Mouse (Mus musculus): ENCODE results near the gene Nup205.

Gene Nup205

GRCm38 (mm10) chr6:35251807-35252476, 74.7 kb downstream of the Nup205 start:
- no peak for DNase-seq (ENCODE audit: low spot score)

- peak; percentile 91 for DNase-seq (ENCODE audit: low spot score)
These were observed 75.5 kb downstream of the Nup205 start for GRCm38 (mm10) chr6:35252477-35253346.

GRCm38 (mm10) chr6:35253474-35253873, 76.3 kb downstream of the Nup205 start:
- DNase-seq (ENCODE audit: low spot score): no peak

GRCm38 (mm10) chr6:35254136-35254904, 77.1 kb downstream of the Nup205 start:
- no peak for DNase-seq (ENCODE audit: low spot score)

GRCm38 (mm10) chr6:35255017-35255416, 77.8 kb downstream of the Nup205 start:
- DNase-seq (ENCODE audit: low spot score): no peak

GRCm38 (mm10) chr6:35256691-35257090, 79.5 kb downstream of the Nup205 start:
- no peak for DNase-seq (ENCODE audit: low spot score)

GRCm38 (mm10) chr6:35257626-35258190, 80.5 kb downstream of the Nup205 start:
- no peak for DNase-seq (ENCODE audit: low spot score)

- DNase-seq (ENCODE audit: low spot score): no peak
These were observed 81.7 kb downstream of the Nup205 start for GRCm38 (mm10) chr6:35258922-35259321.

- no peak for DNase-seq (ENCODE audit: low spot score)
These were observed 82.3 kb downstream of the Nup205 start for GRCm38 (mm10) chr6:35259526-35259925.

GRCm38 (mm10) chr6:35260531-35260930, 83.3 kb downstream of the Nup205 start:
- no peak for DNase-seq (ENCODE audit: low spot score)

GRCm38 (mm10) chr6:35265580-35266278, 88.5 kb downstream of the Nup205 start:
- no peak for DNase-seq (ENCODE audit: low spot score)

GRCm38 (mm10) chr6:35268711-35269110, 91.5 kb downstream of the Nup205 start:
- DNase-seq (ENCODE audit: low spot score): no peak

GRCm38 (mm10) chr6:35269643-35270042, 92.4 kb downstream of the Nup205 start:
- DNase-seq (ENCODE audit: low spot score): no peak

GRCm38 (mm10) chr6:35271094-35271855, 94.1 kb downstream of the Nup205 start:
- DNase-seq (ENCODE audit: low spot score): no peak

- DNase-seq (ENCODE audit: low spot score): no peak
These were observed 94.9 kb downstream of the Nup205 start for GRCm38 (mm10) chr6:35271868-35272765.

- DNase-seq (ENCODE audit: low spot score): no peak
These were observed 96.3 kb downstream of the Nup205 start for GRCm38 (mm10) chr6:35273391-35274082.

GRCm38 (mm10) chr6:35277903-35278587, 100.8 kb downstream of the Nup205 start:
- no peak for DNase-seq (ENCODE audit: low spot score)

- no peak for DNase-seq (ENCODE audit: low spot score)
These were observed 102.1 kb downstream of the Nup205 start for GRCm38 (mm10) chr6:35279306-35279705.
